ENCODE assay signal across 8 mouse cellular contexts in the genomic region with DNA sequence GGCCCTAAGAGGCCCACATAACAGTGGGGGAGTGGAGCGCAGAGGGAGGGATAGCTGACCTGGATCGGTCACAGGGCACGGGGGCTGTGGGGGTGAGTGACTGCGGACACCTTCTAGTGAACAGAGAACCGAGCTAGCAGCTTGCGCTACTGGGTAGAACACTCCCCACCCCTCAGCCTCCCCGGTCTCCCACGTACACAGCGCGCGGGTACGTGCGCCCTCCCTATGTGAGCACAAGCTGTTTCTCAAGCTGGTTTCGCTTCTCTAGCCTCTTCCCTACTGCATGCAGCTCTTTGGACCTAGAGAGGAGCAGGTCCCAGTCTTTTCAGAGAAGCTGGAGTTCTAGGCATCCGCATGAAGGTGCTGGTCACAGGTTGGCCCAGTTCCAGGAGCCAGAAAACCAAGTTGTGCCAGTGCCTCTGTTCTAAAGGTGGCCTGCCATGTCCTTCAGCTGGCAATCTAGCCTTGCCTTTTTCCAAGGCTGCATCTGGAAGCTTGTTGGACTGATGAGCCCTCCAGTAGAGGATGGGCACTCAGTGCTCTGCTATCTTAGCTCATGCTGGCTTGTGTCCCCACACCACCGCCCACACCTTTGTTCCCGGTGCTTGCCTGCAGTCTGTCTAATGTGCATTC. TPM values are rescaled to one million over a fixed set of nuclear protein-coding genes. Genes with fewer than 3 reads are reported as not detected.
DNase-seq lines count a peak whose midpoint lies in the region; ATAC-seq and TF ChIP-seq lines count a peak whose summit lies in the region.

No protein-coding gene starts in this region.

- DNase-seq in cerebellum, adult 2 months = peak; percentile 88 to 89
- peak; percentile 68 for DNase-seq in hindbrain, embryonic 11.5 days (ENCODE audit: low spot score)
- DNase-seq in layer of hippocampus, adult 9-11 months = peak; percentile 93
- peak; percentile 76 for DNase-seq in lung, embryonic 14.5 days
- peak; percentile 62 to 76 for DNase-seq in thymus, postnatal 10 days (ENCODE audit: low spot score in 2 of 2)

- H3K4me2 ChIP-seq in hindbrain, embryonic 11.5 days (replicated peaks; ENCODE audit: low read depth, low read length) = peak overlapping the region; percentile 86
- peak overlapping the region; percentile 96 for H3K4me2 ChIP-seq in lung, embryonic 14.5 days

- H3K36me3 ChIP-seq in ES-Bruce4 (ENCODE audit: control insufficient read depth, insufficient read depth, low read length, poor library complexity, severe bottlenecking) = peaks cover 30% of the 10 kb centered on the region
- H3K36me3 ChIP-seq in hindbrain, embryonic 11.5 days (ENCODE audit: control insufficient read depth, insufficient read depth, low read length) = peaks cover 14% of the 10 kb centered on the region
- H3K36me3 ChIP-seq in lung, embryonic 14.5 days (ENCODE audit: insufficient read depth) = peaks cover 32% of the 10 kb centered on the region

- H3K9me3 ChIP-seq in ES-Bruce4 (replicated peaks; ENCODE audit: control insufficient read depth, insufficient read depth, low read length, poor library complexity, severe bottlenecking) = no peaks in the 10 kb centered on the region
- no peaks in the 10 kb centered on the region for H3K9me3 ChIP-seq in hindbrain, embryonic 11.5 days (ENCODE audit: control insufficient read depth, low read length)
- no peaks in the 10 kb centered on the region for H3K9me3 ChIP-seq in lung, embryonic 14.5 days (ENCODE audit: low read depth, low read length)

- peak; percentile 66 for ATAC-seq in frontal cortex, adult (ENCODE audit: low TSS enrichment)
- peak; percentile 34 for ATAC-seq in hindbrain, embryonic 11.5 days (ENCODE audit: low FRiP score)
- ATAC-seq in lung, embryonic 14.5 days (ENCODE audit: insufficient read depth) = peak; percentile 38

- TF ChIP-seq CTCF in ES-Bruce4 (IDR thresholded peaks at IDR 0.05; ENCODE audit: low read depth, low read length) = no peak
- TF ChIP-seq CTCF in cerebellum, adult 2 months (IDR thresholded peaks at IDR 0.05; ENCODE audit: borderline replicate concordance, insufficient read depth, low read depth, low read length) = no peak
- no peak for TF ChIP-seq CTCF in lung, embryonic 14.5 days (IDR thresholded peaks at IDR 0.05; ENCODE audit: low read depth)
- TF ChIP-seq CTCF in olfactory bulb, adult 2 months (IDR thresholded peaks at IDR 0.05; ENCODE audit: insufficient read depth, low read depth, low read length) = no peak

- H3K27me3 ChIP-seq in ES-Bruce4 (ENCODE audit: control insufficient read depth, insufficient read depth, low read length, poor library complexity, severe bottlenecking) = no peaks in the 10 kb centered on the region
- H3K27me3 ChIP-seq in cerebellum, adult 2 months (ENCODE audit: control insufficient read depth, insufficient read depth, low read length) = no peaks in the 10 kb centered on the region
- no peaks in the 10 kb centered on the region for H3K27me3 ChIP-seq in hindbrain, embryonic 11.5 days (ENCODE audit: control insufficient read depth, insufficient read depth, low read length)
- no peaks in the 10 kb centered on the region for H3K27me3 ChIP-seq in lung, embryonic 14.5 days (ENCODE audit: insufficient read depth, low read length)

- no peak for TF ChIP-seq EP300 in ES-Bruce4 (IDR thresholded peaks at IDR 0.05; ENCODE audit: insufficient read depth, low read depth, low read length)

- no peaks in the 10 kb centered on the region for H3K4me1 ChIP-seq in ES-Bruce4 (ENCODE audit: control insufficient read depth, insufficient read depth, low read length)
- peaks cover 9% of the 10 kb centered on the region for H3K4me1 ChIP-seq in cerebellum, adult 2 months (ENCODE audit: control insufficient read depth, insufficient read depth, low read length)
- H3K4me1 ChIP-seq in hindbrain, embryonic 11.5 days (replicated peaks; ENCODE audit: control insufficient read depth, insufficient read depth, low read length) = peaks cover 4% of the 10 kb centered on the region; the same call in 1 of the 2 replicates
- H3K4me1 ChIP-seq in lung, embryonic 14.5 days (ENCODE audit: insufficient read depth) = peaks cover 9% of the 10 kb centered on the region; the same call in 1 of the 2 replicates
- H3K4me1 ChIP-seq in olfactory bulb, adult 2 months (ENCODE audit: control insufficient read depth, insufficient read depth, low read length) = peaks cover 12% of the 10 kb centered on the region

- 1% methylated on average over 17 of the region's 17 CpGs for WGBS in cerebellum, adult 2 months
- whole genome bisulfite sequencing in hindbrain, embryonic 11.5 days = 4% methylated on average over 17 of the region's 17 CpGs
- WGBS in lung, embryonic 14.5 days = 5% methylated on average over 17 of the region's 17 CpGs
- WGBS in olfactory bulb, adult 2 months = 1% methylated on average over 17 of the region's 17 CpGs

- H3K27ac ChIP-seq in ES-Bruce4 (ENCODE audit: insufficient read depth, low read length) = peak overlapping the region; percentile 71
- peak overlapping the region; percentile 98 for H3K27ac ChIP-seq in cerebellum, adult 2 months (ENCODE audit: insufficient read depth, low read length)
- H3K27ac ChIP-seq in hindbrain, embryonic 11.5 days (ENCODE audit: low read depth, low read length) = peak overlapping the region; percentile 92
- H3K27ac ChIP-seq in lung, embryonic 14.5 days (ENCODE audit: low read depth) = peak overlapping the region; percentile 96
- H3K27ac ChIP-seq in olfactory bulb, adult 2 months (ENCODE audit: insufficient read depth, low read depth, low read length) = peak overlapping the region; percentile 100

- TF ChIP-seq POLR2A in ES-Bruce4 (IDR thresholded peaks at IDR 0.05; ENCODE audit: insufficient read depth, low read length) = no peak
- TF ChIP-seq POLR2A in cerebellum, adult 2 months (IDR thresholded peaks at IDR 0.05; ENCODE audit: borderline replicate concordance, insufficient read depth, low read length) = peak; percentile 54; the same call in 1 of the 2 replicates
- TF ChIP-seq POLR2A in olfactory bulb, adult 2 months (IDR thresholded peaks at IDR 0.05; ENCODE audit: insufficient read depth, low read depth, low read length) = peak; percentile 45

- H3K4me3 ChIP-seq in ES-Bruce4 (ENCODE audit: low read depth, low read length) = peak overlapping the region; percentile 83
- H3K4me3 ChIP-seq in cerebellum, adult 2 months (replicated peaks; ENCODE audit: insufficient read depth, low read depth, low read length) = peak overlapping the region; percentile 86
- peak overlapping the region; percentile 92 for H3K4me3 ChIP-seq in hindbrain, embryonic 11.5 days (ENCODE audit: low read depth, low read length)
- H3K4me3 ChIP-seq in lung, embryonic 14.5 days (ENCODE audit: low read depth, low read length) = peak overlapping the region; percentile 68
- H3K4me3 ChIP-seq in olfactory bulb, adult 2 months (ENCODE audit: insufficient read depth, low read depth, low read length) = peak overlapping the region; percentile 96

- peak overlapping the region; percentile 99 for H3K9ac ChIP-seq in ES-Bruce4 (ENCODE audit: low read depth, poor library complexity, severe bottlenecking)
- H3K9ac ChIP-seq in hindbrain, embryonic 11.5 days (ENCODE audit: low read depth, low read length) = peak overlapping the region; percentile 85
- peak overlapping the region; percentile 83 for H3K9ac ChIP-seq in lung, embryonic 14.5 days

RNA-seq across cellular contexts. Expression of gene Hsp90ab1, which starts 1.2 kb away (rescaled TPM):
- polyA plus RNA-seq in ES-Bruce4 (2011; ENCODE audit: insufficient read depth, insufficient read length, low read depth, missing spikeins) = 3,626 and 3,708 TPM in 2 replicates
- 915 and 924 TPM in 2 replicates for polyA plus RNA-seq in cerebellum, adult 2 months (2012; rRNA removed)
- polyA plus RNA-seq in hindbrain, embryonic 11.5 days (2014; fragmentation: Nextera tagmentation; extraction: Ambion mirVana) = 1,644 and 1,674 TPM in 2 replicates
- polyA plus RNA-seq in lung, embryonic 14.5 days (2014; fragmentation: Nextera tagmentation; extraction: Ambion mirVana) = 1,512 and 1,564 TPM in 2 replicates
- 1,037 and 1,562 TPM in 2 replicates for polyA plus RNA-seq in olfactory bulb, adult 2 months (2012; ENCODE audit: insufficient read depth, insufficient read length, low replicate concordance, missing spikeins)

RNA-seq across cellular contexts. Expression of gene Slc35b2, which starts 10.6 kb away (rescaled TPM):
- polyA plus RNA-seq in ES-Bruce4 (2011; ENCODE audit: insufficient read depth, insufficient read length, low read depth, missing spikeins) = 28.2 and 31.7 TPM in 2 replicates
- polyA plus RNA-seq in cerebellum, adult 2 months (2012; rRNA removed) = 71.3 and 74.0 TPM in 2 replicates
- 89.9 and 91.5 TPM in 2 replicates for polyA plus RNA-seq in hindbrain, embryonic 11.5 days (2014; fragmentation: Nextera tagmentation; extraction: Ambion mirVana)
- polyA plus RNA-seq in lung, embryonic 14.5 days (2014; fragmentation: Nextera tagmentation; extraction: Ambion mirVana) = 130 and 137 TPM in 2 replicates
- not detected in 2 replicates for polyA plus RNA-seq in olfactory bulb, adult 2 months (2012; ENCODE audit: insufficient read depth, insufficient read length, low replicate concordance, missing spikeins)

RNA-seq across cellular contexts. Expression of gene Nfkbie, which starts 18.7 kb away (rescaled TPM):
- 2.7 and 3.0 TPM in 2 replicates for polyA plus RNA-seq in ES-Bruce4 (2011; ENCODE audit: insufficient read depth, insufficient read length, low read depth, missing spikeins)
- polyA plus RNA-seq in cerebellum, adult 2 months (2012; rRNA removed) = 12.5 and 13.5 TPM in 2 replicates
- polyA plus RNA-seq in hindbrain, embryonic 11.5 days (2014; fragmentation: Nextera tagmentation; extraction: Ambion mirVana) = 5.6 and 9.0 TPM in 2 replicates
- polyA plus RNA-seq in lung, embryonic 14.5 days (2014; fragmentation: Nextera tagmentation; extraction: Ambion mirVana) = 2.3 and 3.1 TPM in 2 replicates
- not detected in 2 replicates for polyA plus RNA-seq in olfactory bulb, adult 2 months (2012; ENCODE audit: insufficient read depth, insufficient read length, low replicate concordance, missing spikeins)

RNA-seq across cellular contexts. Expression of gene Tmem151b, which starts 24.8 kb away (rescaled TPM):
- polyA plus RNA-seq in ES-Bruce4 (2011; ENCODE audit: insufficient read depth, insufficient read length, low read depth, missing spikeins) = 1.5 and 1.8 TPM in 2 replicates
- 125 and 130 TPM in 2 replicates for polyA plus RNA-seq in cerebellum, adult 2 months (2012; rRNA removed)
- polyA plus RNA-seq in hindbrain, embryonic 11.5 days (2014; fragmentation: Nextera tagmentation; extraction: Ambion mirVana) = 4.7 and 5.6 TPM in 2 replicates
- polyA plus RNA-seq in lung, embryonic 14.5 days (2014; fragmentation: Nextera tagmentation; extraction: Ambion mirVana) = 1.1 and 1.6 TPM in 2 replicates
- polyA plus RNA-seq in olfactory bulb, adult 2 months (2012; ENCODE audit: insufficient read depth, insufficient read length, low replicate concordance, missing spikeins) = 126 TPM in 1 of 2 replicates, not detected in the other

RNA-seq across cellular contexts. Expression of gene Slc29a1, which starts 25.2 kb away (rescaled TPM):
- 132 and 134 TPM in 2 replicates for polyA plus RNA-seq in ES-Bruce4 (2011; ENCODE audit: insufficient read depth, insufficient read length, low read depth, missing spikeins)
- polyA plus RNA-seq in cerebellum, adult 2 months (2012; rRNA removed) = 72.2 and 75.6 TPM in 2 replicates
- polyA plus RNA-seq in hindbrain, embryonic 11.5 days (2014; fragmentation: Nextera tagmentation; extraction: Ambion mirVana) = 48.0 and 50.8 TPM in 2 replicates
- 75.4 and 82.2 TPM in 2 replicates for polyA plus RNA-seq in lung, embryonic 14.5 days (2014; fragmentation: Nextera tagmentation; extraction: Ambion mirVana)
- not detected in 2 replicates for polyA plus RNA-seq in olfactory bulb, adult 2 months (2012; ENCODE audit: insufficient read depth, insufficient read length, low replicate concordance, missing spikeins)

Comparison
In these comparisons a context has a peak if more than half of its experiments do, and no peak if none do; other contexts are left out.
1. Peak in every context shown above with its lines: DNase-seq, ATAC-seq, H3K4me3 ChIP-seq and H3K27ac ChIP-seq.
2. RNA of gene Slc35b2, which starts 10.6 kb away (polyA plus RNA-seq): 130 to 137 TPM in lung, embryonic 14.5 days, 89.9 to 91.5 TPM in hindbrain, embryonic 11.5 days, 71.3 to 74.0 TPM in cerebellum, adult 2 months and 28.2 to 31.7 TPM in ES-Bruce4; not detected in olfactory bulb, adult 2 months; every median in the first group is over 10 times any median in the second.